Mouse (Mus musculus) adrenal gland, postnatal 4 days (tissue): Measurements from ENCODE around the gene Zmynd12. TPM values are rescaled to one million over a fixed set of nuclear protein-coding genes. Genes with fewer than 3 reads are reported as not detected.
A peak's percentile ranks its signal among the peaks of the same experiment; 100 is the strongest.

ENCODE experiments used
- DNase-seq, 2 experiments: peaks; one replicate each; pipeline ENCODE4 v3.0.0; 2021 to 2022; ENCODE audit warnings: low spot score in 2 of 2, mixed read lengths in 2 of 2
- long read RNA-seq, 2 experiments: library from polyadenylated mRNA; stranded (forward); transcript quantifications; one replicate each; pipeline ENCODE4 v2.0.0; 2021
- total RNA-seq, 2 experiments: library from RNA; stranded (reverse); gene quantifications; 2 replicates each; pipeline ENCODE4 v1.2.3; 2021

Gene Zmynd12
- 1 to 10 TPM; 2.5 to 5.1 TPM for total RNA-seq
- long read RNA-seq, experiment 1, partial matches to known transcripts, result 1 of 6 reads
- long read RNA-seq, experiment 1, other reads (novel, unspliced or antisense), result 3 of 6 reads
- long read RNA-seq, experiment 2, transcript Zmynd12-201 (8 exons, 1,464 nt), result major isoform, 5 of 8 reads
- long read RNA-seq, experiment 2, partial matches to known transcripts, result 1 of 8 reads
- long read RNA-seq, experiment 2, other reads (novel, unspliced or antisense), result 2 of 8 reads

GRCm38 (mm10) chr4:119422294-119422964 lies at the start of gene Zmynd12, which contains the start of gene Ppcs:
TSS of gene Zmynd12 (plus strand) at chr4:119422814.
TSS of gene Ppcs (minus strand) at chr4:119422420.
- peak; percentile 68 to 84 for DNase-seq

DNA sequence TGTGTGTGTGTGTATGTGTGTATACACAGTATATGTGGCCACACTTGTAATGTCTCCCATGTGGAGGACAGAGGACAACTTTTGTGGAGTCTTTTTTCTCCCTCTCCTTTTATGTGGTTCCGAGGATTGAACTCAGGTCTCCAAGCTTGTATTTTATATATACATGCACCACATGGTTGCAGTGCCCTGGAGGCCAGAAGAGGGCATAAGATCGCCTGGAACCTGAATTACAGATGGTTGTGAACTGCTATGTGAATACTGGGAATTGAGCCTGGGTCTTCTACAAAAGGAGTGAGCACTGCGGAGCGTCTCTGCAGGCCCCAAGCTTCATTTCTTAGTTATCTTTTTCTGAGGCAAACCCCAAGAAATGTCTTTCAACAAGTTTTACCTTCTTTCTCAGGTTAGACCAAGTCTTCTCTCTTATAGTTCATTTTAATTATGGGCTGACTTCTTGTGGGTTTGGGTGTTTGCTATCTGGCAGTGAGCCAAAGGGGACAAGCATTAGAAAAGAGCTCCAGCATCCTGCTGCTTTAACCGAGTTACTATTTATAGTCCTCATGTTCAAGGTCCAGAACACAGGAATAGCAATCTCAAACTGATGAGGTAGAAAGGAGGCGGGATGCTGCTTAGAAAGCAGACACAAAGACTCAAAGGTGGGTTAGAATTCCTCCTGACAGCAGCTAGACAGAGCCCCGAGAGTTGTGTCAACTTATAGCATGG lies 41.0 kb upstream of the Zmynd12 start:
- no peak for DNase-seq

GRCm38 (mm10) chr4:119389184-119389583 lies 33.4 kb upstream of the Zmynd12 start:
- DNase-seq, result no peak

DNA sequence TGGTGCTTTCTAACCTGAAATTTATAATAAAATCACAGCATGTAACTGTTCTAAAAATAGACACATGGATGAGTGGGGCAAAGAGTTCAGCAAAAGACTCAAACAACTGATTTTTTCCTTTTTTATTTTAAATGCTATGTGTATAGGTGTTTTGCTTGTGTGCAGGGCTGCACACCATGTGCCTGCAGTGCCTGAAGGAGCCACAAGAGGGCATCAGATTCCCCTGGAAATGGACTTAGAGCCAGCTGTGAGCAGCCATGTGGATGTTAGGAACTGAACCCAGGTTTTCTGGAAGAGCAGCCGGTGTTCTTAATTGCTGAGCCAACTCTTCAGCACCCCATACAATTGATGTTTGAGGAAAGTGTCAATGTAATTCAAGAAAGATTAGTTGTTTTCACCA lies 32.2 kb upstream of the Zmynd12 start:
- DNase-seq, result no peak

DNA sequence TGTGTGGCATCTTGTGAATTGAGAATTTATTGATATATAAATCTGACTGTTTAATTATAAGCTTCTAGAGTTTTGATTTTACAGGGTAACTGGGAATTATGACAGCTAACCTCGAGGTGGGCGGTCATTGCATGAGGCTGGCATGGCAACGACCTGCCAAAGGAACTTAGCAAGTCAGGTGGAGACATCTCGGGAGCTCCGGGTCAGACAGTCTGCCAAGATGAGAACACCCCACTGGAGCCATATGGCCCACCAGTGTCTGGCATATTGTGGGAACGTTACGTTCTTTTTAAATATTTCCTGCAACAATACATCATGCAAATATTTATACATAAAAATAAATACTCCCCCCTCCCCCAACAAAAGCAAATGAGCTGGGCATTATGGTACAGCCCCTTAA lies 23.9 kb upstream of the Zmynd12 start:
- DNase-seq, result no peak

DNA sequence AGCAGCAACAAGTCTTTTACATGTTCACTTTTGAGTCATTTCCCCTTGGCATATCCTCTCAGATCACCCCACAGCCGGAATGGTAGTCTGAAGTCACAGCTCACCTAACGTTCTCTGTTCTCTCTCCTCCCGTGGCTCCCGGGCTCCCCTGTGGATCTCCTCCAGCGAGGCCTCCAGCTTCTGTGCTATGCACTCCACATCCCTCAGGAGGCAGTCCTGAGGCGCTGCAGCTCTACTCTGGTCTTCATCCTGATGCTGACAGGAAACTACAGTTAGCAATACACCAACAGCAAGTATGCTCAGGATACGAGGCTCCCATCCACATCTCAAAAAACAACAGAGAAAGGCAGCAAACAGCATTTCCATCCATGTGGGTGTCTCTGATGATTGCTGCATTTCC lies 21.7 kb upstream of the Zmynd12 start:
- DNase-seq, result no peak

- no peak for DNase-seq
Observed at GRCm38 (mm10) chr4:119403431-119403830, 19.2 kb upstream of the Zmynd12 start.

DNA sequence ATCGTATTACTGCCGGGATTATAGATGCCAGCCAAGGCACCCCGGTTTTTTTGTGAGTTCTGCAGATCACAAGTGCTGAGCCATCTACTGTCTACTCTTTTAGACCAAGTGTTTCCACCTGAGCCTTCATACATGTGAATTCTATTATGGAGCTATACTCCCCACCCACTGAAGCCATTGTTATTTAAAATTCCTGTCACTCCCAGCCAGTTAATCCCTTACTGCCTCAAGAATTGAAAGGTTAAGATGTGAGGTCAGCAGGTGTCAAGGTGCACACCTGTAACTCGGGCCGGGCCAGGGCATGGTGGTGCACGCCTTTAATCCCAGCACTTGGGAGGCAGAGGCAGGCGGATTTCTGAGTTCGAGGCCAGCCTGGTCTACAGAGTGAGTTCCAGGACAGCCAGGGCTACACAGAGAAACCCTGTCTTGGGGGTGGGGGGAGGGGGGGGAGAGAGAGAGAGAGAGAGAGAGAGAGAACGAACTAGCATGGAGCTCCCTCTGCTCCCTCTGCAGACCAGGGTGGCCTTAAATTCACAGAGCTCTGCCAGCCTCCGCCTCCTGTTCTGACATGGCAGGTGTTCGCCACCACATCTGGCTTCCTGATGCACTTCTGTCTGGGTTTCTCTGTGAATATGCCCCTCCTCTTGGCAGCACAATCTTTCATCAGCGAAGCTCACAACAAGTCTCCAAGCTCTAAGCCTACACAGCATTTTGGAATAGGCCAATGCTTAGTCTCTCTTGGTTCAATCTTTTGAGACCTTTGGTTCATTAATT lies 10.6 kb upstream of the Zmynd12 start:
- DNase-seq, result no peak

- DNase-seq, result no peak
Observed at GRCm38 (mm10) chr4:119412791-119413190, 9.8 kb upstream of the Zmynd12 start.

DNA sequence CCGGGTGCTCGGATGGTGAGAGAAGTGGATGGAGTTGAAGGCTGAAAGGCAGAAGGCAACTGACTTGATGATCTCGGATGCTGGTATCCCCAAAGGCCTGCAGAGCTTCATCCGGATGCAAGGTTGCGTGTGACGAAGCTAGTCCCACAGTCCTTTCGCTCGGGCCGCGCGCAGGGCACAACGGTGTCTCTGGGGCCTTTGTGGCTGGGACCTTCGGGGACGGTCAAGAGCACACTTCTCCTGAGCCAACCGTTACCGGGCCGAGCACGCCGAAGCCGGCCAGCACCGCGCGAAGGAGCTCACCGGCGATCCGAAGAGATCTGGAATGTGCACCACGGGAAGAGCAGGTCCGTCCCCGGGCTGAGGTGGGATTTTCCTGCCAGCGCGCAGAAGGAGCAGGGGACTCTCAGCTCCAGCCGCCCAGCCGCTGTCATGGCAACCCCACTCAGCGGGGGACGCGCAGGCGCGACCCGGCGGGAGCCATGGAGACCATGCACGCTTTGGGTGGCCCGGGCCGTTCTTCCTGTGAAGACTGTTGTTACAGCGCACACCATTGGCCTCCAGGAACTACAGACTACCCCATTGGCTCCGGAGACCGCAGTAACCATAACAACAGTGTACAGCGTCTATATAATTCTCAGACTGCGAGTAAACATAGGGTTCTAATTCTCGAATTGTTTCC lies 7.4 kb upstream of the Zmynd12 start, which contains the start of gene Ccdc30:
Gene Ccdc30 (minus strand): TSS at position 450 of the 682 bp plus-strand sequence.
- DNase-seq, result peak; percentile 88 to 92

- no peak for DNase-seq
Observed at GRCm38 (mm10) chr4:119417270-119417669, 5.3 kb upstream of the Zmynd12 start.

DNA sequence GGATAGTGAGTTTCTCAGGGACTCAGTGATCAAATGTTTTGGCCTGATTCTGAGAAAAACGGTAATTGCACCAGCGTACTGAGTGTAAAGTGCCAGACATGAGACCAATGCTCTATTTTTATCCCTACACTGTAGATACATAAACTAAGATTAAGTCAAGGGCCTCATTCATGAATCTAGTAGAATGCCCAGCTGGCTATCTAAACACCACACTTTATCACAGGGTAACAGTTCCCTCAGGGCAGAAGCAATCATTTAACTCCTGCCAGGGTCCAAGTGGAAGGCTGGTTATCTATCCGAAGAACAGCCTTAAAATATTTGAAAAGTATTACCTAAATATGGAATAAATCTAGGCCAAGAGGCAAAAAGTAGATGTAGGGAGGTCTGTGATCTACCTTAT lies 4.7 kb upstream of the Zmynd12 start:
- DNase-seq, result no peak

GRCm38 (mm10) chr4:119421191-119421590 lies 1.4 kb upstream of the Zmynd12 start:
- DNase-seq, result no peak

DNA sequence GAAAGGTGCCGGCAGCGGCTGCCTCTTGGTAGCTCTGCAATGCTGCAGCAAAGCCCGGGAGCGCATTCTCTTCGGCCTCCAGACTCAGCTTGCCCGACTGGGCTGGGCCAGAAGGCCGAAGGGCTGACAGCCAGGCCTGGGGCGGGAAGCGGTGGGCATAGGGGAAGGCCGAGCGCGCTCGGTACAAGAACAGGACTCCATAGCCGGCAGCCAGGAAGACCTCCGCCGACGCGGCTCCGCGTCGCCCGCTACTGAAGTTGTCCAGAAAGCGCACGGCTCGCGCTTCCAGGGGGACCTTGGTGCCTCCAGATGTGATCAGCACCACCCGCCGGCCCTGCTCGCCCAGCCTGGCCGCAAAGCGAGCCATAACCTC lies 707 bp upstream of the Zmynd12 start:
- DNase-seq, result peak in 1 of 2 experiments; percentile 11

DNA sequence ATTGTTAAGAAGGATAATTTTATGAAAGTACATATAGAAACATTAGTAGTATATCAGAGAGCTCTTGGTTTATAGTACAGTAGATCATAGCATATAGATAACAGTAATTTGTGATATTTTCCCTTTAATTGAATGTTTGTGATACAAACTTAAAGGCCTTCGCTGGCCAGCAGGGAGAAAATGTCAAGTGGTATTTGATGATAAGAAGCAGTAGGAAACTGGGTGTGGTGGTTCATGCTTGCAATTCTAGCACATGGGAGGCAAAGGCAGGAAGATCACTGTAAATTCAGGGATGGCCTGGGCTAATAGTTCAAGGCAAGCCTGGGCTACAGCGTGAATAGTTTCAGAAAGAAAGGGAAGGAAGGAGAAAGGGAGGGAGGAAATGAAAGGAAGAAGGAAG lies 2.5 kb downstream of the Zmynd12 start:
- no peak for DNase-seq

GRCm38 (mm10) chr4:119425601-119426000 lies 3.0 kb downstream of the Zmynd12 start:
- no peak for DNase-seq

- peak in 1 of 2 experiments; percentile 23 for DNase-seq
Observed at GRCm38 (mm10) chr4:119427680-119428079, 5.1 kb downstream of the Zmynd12 start.

DNA sequence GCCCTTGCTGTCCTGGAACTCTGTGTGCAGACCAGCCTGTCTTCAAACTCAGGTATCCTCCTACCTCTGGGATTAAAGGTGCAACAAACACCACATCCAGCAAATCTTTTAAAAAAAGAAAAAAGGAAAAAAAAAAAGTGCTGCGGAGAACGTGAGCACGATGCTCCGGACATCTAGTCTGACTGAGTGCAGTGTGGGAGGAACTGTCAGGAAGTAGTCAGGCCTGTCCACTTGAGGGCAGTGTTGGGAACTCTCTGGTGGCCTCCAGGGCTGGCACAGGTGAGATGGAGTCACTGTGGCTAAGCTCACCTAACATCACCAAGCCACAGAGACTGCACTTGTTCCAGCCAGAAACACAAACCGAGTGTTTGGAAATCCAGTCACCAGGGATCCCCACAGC lies 8.1 kb downstream of the Zmynd12 start:
- DNase-seq, result no peak

DNA sequence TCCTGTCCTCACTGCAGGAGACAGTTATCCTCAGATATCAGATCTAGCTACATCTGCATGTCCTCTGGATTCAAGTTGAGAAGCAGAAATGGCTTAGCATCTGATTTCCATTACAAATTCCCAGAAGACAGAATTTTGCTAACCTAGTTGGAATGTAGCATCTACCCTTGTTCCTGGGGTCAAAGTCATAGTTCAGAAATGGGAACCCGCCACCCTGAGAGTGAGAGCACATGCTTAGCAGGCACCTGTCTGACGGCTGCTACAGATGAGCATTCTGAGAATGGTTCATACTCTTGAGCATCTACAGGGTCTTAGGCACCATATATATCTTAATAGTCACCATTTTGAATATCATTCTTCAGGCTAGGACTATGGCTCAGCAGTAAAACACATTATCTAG lies 15.3 kb downstream of the Zmynd12 start:
- no peak for DNase-seq

GRCm38 (mm10) chr4:119441836-119442235 lies 19.2 kb downstream of the Zmynd12 start:
- DNase-seq, result no peak

- DNase-seq, result no peak
Observed at GRCm38 (mm10) chr4:119442539-119442938, 19.9 kb downstream of the Zmynd12 start.
